Mouse (Mus musculus) left cerebral cortex, postnatal 25 days (tissue): ENCODE data around the gene Wnt6. TPM values are rescaled to one million over a fixed set of nuclear protein-coding genes. Genes with fewer than 3 reads are reported as not detected.
"Not testable (repeated sequence)": the region's sequence is repeated elsewhere in the genome, so short reads cannot be mapped to it uniquely, and the experiment has no call there.

Experiments used
- DNase-seq, 2 experiments: peaks; one replicate each; pipeline ENCODE4 v3.0.0; 2022; ENCODE audit warnings: low spot score in 2 of 2, mixed read lengths in 1 of 2
- intact Hi-C: fragments of 180-260 bp; cut with DNase I; formaldehyde crosslinking; loops from one replicate; pipeline ENCODE4 v1.15.1; 2025
- total RNA-seq, 2 experiments: library from RNA; stranded (reverse); gene quantifications; 2 replicates each; pipeline ENCODE4 v1.2.3; 2021

The Wnt6 gene
- total RNA-seq, 2 experiments from 2014 or later = 2.2 to 3.5 TPM

GRCm38 (mm10) chr1:74802795-74803656 is 31.3 kb downstream of the Wnt6 start:
- intact Hi-C loops = no loop called here

DNA sequence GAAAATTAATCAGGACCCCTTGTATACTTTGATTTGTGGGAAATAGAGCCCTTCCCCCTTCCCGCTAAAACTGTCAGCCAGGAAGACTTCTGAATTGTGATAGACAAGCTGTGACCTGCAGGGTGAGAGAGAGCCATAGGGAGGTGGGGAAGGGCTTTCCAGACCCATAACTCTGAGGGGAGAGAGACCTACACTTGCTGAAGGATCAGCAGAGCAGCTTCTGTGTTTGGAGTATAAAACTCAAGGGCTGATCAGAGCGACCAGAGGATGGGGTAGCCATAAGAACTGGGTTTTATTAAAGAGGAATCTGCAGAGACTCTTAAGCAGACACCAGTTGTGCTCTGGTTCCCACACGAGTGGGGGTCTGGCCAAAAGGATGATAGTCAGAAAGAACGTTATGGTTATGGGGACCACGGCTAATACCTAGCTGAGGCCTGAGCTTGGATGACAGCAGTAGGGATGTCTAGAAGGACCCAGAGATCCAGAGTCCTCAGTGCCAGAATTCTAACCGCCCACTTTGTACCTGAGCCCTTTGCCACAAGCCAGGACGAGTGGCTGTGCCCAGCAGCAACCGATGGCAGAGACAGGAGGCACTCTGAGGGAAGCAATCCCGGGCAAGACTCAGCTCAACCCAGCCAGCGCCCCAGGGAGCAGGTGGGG is 32.6 kb downstream of the Wnt6 start:
- no peak for DNase-seq
- intact Hi-C loops = no loop called here

More at GRCm38 (mm10) chr1:74802795-74803656, 31.3 kb downstream of the Wnt6 start:
- peak; percentile 78 to 81 for DNase-seq

DNA sequence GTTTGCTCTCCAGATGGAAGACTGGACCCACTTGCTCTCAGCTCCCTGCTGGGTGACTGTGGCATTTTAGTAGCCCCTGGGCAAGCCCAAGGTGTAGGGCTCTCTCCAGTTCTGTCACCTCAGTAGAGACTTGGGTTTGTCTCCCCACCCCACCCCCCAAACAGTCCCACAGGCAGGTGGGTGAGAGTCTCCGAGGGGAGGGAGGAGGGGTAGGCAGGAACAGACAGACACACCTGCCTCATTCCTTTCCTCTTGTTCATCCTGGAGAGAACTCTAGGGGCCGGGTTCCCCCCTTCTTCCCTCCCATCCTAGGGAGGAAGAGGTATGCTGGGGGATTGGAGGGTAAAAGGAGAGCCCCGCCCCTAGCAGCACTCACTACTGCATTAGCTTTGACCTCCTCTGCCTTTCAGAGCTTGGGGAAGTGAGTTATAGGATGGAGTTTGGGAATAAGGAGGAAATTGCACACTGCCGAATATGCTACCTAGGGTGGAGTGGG is 33.7 kb downstream of the Wnt6 start:
- no peak for DNase-seq
- intact Hi-C loops = no loop called here

GRCm38 (mm10) chr1:74805843-74806242 is 34.2 kb downstream of the Wnt6 start:
- DNase-seq = no peak
- intact Hi-C loops = no loop called here

DNA sequence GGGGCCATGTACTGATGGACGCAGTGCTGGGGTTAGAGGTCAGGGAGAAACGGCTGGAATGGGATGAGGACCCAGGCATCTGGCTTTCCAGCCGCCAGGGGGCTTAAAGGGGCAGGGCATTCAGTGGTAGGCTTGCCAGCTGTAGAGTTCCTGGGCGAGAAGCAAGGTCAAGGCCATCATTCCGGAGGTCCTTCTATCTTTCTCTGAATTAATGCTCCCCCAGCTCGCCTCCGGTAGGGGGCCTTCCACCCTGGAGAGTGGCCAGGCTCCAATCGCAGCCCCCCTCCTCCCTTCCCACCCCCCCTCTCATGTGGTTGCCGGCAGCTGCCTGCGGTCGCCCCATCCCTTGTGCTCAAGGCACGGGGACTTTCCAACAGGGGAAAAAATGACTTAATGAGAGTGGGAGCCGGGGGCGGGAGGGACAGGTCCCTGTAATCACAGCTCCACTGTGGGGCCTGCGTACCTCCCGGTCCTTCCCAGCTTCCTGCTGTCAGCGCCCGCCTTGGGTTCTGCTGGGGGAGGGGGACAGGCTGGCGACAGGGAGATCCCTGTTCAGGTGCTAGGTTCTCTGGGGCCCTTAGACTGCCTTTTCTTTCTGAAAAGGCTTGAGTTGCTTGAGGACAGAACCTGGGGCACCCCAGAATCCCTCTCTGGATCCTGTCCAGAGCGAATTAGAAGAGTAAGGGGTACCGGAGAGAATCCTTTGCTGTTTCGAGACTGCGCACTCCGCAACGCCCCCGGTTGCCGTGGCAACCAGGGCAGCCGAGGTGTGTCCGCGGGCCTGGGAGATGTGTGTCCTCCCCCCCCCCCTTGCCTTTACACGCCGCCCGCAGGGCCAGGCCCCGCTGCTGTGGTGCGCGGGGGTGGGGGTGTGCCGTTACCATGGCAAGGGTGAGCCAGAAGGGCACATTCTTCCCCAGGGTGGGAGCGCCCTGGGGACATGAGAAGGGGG is 34.9 kb downstream of the Wnt6 start:
- intact Hi-C loops = no loop called here
- peak; percentile 77 to 81 for DNase-seq

GRCm38 (mm10) chr1:74807551-74808071 is 35.9 kb downstream of the Wnt6 start:
- intact Hi-C loops = loop anchor here (1.0 kb wide), 1 partner anchor 19 kb away; no protein-coding TSS in a partner anchor
- no peak for DNase-seq

GRCm38 (mm10) chr1:74808078-74808477 is 36.4 kb downstream of the Wnt6 start:
- intact Hi-C loops = loop anchor here (1.0 kb wide), 1 partner anchor 20 kb away; no protein-coding TSS in a partner anchor
- peak; percentile 90 to 95 for DNase-seq

GRCm38 (mm10) chr1:74809007-74809406 is 37.3 kb downstream of the Wnt6 start:
- intact Hi-C loops = no loop called here
- DNase-seq = peak in 1 of 2 experiments; percentile 34

GRCm38 (mm10) chr1:74814931-74815647 is 43.4 kb downstream of the Wnt6 start:
- intact Hi-C loops = no loop called here
- DNase-seq = peak in 1 of 2 experiments; percentile 47

DNA sequence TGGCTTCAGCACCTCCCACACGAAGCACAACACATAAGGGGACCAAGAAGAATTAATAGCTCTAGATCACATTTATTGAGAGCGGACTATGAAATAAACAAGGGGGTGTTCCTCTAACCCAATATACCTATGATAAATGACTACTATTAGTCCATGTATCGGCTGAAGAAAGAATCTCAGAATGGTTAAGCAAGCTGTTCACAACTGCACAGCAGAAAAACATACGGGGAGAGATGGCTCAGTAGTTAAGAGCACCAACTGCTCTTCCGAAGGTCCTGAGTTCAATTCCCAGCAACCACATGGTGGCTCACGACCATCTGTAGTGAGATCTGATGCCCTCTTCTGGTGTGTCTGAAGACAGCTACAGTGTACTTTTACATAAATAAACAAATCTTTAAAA is 44.3 kb downstream of the Wnt6 start:
- intact Hi-C loops = loop anchor here (2.0 kb wide), 1 partner anchor 35 kb away; no protein-coding TSS in a partner anchor
- DNase-seq = not testable (repeated sequence)

DNA sequence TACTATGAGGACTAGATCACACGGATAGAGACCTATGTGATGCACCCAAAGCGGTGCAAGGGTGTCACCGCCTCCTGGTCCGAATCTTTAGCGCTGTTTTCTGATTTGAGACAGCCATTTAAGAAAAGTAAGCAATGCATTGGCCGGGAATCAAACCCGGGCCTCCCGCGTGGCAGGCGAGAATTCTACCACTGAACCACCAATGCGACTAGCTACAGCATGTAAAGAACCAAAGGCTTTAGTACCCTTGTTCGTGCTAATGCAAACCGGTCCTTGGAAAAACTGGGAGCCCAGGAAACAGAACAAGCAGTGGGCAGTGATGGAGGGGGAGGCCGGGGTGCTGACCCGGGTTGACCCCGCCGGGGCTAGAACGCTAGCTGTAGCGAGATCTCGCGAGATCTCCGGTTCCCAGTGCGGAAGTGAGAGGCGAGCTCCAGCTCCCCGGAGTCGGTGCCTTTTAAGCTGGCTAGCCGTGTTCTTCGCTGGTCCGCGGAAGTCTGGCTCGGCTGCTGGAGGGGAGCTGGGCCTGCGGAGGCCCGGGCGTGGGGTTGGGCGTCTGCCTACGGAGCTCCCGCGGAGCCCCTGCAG is 45.0 kb downstream of the Wnt6 start:
- intact Hi-C loops = loop anchor here (2.0 kb wide), 1 partner anchor 34 kb away; no protein-coding TSS in a partner anchor
- DNase-seq = peak; percentile 89 to 94

DNA sequence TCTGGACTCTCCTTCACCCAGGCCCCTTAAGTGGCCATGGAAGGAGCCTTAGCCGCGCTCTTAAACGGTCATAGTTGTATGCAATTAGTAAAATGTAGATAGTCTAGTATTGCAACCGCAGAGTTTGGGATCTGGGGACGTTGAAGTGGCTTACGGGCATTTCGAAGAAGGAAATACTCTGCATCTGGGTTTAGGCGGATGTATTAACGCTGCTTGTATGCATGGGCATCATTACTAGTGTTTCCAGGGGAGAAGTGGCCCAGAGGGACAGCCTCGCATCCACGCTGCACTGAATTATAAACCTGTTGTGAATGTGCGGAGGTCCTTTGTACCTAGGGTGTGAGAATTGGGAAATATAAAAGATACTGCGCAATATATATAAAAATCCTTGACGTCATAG is 45.5 kb downstream of the Wnt6 start:
- intact Hi-C loops = loop anchor here (2.0 kb wide), 1 partner anchor 34 kb away; no protein-coding TSS in a partner anchor
- DNase-seq = no peak

- no peak for DNase-seq
- intact Hi-C loops = no loop called here
These were observed 46.8 kb downstream of the Wnt6 start for GRCm38 (mm10) chr1:74818509-74818908.

DNA sequence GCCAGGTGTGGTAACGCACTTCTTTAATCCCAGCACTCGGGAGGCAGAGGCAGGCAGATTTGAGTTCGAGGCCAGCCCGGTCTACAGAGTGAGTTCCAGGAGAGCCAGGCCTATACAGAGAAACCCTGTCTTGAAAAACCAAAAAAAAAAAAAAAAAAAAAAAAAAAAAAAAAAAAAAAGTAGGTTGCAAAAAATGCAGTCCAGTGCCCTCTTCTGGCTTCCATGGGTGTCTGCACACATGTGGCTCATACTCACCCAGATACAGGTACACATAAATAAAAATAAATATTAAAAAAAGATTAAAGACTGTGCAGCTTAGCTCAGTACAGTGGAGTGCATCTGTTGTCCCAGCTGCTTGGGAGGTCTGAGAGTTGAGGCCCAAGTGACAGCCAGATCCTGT is 51.9 kb downstream of the Wnt6 start:
- intact Hi-C loops, DNase-seq: not testable (repeated sequence)

DNA sequence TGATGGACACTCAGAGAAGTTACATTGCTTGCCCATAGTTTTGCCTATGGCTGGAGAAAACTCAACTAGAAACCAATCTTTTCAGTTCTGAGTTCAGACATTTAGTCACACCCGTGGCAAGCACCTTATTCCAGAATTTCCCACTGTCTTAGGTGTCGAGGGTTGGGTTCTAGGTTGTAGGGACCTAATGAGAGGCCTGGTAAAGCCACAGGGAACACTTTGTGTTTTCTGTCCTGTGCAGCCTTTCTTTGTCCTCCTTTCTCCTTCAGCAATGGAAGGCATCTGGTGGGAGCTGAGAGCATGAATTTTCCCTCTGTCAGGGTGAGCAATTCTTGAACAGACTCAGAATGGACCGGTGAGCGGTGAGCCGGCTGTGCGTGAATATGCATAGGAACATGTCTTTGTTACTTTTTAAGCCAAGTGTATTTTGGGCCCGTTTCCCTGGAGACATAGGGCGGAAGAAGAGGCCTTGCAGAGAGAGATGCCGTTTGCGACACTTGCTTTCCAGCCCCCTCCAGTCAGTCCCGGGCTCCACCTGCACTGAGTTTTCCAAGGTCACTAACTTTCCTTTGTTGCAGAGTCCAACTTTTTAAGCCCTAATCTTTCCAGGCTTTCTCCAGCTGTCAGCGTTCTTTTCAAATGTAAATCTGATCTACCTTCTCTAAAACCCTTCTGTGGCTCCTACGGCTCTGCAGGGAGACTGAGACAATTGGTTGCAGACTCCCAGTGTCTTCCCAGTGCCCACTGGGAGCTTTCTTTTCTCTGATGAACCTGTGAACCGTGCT is 53.0 kb downstream of the Wnt6 start:
- intact Hi-C loops = loop anchor here (1.0 kb wide), 1 partner anchor 27 kb away; no protein-coding TSS in a partner anchor
- peak; percentile 67 to 96 for DNase-seq

DNA sequence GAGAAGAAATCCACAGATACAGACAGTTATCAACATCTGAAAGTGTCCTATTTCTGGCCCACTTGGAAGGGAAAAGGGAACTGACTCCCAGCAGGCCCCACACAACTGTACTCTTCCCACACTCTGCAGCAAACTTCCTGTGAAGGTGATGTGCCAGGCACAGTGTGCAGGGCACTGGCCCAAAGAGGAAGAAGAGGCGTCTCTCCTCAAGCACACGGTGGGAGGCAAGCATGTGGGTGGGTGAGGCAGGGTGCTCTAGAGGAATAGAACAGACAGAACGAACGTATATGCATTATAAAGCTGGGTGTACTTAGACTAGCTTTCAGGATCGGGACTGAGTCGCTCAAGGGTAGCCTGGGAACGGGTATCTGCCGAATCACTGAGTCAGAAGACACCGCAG is 58.4 kb downstream of the Wnt6 start:
- intact Hi-C loops = loop anchor here (1.0 kb wide), 1 partner anchor 20 kb away; no protein-coding TSS in a partner anchor
- peak; percentile 40 to 95 for DNase-seq

GRCm38 (mm10) chr1:74833255-74833654 is 61.6 kb downstream of the Wnt6 start:
- no peak for DNase-seq

More at GRCm38 (mm10) chr1:74833255-74833654, 61.6 kb downstream of the Wnt6 start:
- intact Hi-C loops = no loop called here
